Mouse (Mus musculus) retina, postnatal 7 days (tissue): ENCODE measurements around the gene Ntm.

Experiments
- DNase-seq: peaks from one replicate; pipeline ENCODE4 v3.0.0-alpha.2; 2012; ENCODE audit warnings: low read depth, low spot score

Ntm gene

DNA sequence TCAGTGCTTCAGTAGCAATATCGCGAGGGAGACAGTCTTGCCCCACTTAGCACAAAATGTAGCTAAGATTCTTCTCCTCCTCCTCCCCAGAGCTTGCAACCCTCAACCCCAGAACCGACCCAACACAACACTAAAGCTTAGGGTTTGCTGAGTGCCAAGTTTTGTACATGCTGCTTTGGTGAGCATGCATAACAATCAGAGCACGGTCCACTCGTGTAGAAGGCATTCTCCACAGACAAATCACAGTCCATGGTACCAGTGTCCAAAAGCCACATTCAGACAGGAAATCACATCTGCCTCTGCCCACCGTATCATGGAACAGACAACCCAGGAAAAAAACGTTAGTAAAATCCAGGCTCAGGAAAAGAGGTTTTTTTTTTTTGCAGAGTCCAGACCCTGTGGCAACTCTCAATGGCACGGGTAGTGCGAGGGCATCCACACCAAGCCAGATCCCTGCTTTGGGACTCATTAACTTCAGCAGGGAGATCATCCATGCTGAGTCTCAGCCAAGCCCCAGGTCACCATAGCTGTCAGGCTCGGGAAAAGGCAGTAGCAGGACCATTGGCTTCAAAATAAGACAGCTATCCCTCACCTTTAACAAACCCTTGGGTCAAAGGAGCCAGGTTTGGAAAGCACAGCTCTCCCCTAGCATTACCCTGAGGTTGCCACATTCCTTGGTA, 552.1 kb downstream of the Ntm start:
- no peak for DNase-seq

DNA sequence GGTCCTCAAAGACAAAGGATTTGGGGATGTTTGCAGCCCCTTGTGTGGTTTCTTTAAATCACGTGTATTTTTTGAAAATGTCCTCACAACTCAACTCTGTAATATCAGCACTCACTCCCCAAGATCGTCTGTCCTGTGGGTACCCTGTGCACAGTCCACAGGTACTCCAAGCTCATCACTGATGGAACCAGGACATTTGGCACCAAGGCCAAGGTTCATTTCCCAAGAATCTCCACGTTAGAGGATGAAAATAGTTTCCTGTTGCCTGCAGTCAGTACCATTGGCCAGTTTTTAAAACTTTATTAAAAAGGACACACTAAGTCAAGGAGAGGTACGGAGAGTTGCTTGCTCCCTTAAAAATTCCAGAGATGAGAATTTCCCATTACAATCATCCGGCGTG, 552.7 kb downstream of the Ntm start:
- DNase-seq = no peak

DNA sequence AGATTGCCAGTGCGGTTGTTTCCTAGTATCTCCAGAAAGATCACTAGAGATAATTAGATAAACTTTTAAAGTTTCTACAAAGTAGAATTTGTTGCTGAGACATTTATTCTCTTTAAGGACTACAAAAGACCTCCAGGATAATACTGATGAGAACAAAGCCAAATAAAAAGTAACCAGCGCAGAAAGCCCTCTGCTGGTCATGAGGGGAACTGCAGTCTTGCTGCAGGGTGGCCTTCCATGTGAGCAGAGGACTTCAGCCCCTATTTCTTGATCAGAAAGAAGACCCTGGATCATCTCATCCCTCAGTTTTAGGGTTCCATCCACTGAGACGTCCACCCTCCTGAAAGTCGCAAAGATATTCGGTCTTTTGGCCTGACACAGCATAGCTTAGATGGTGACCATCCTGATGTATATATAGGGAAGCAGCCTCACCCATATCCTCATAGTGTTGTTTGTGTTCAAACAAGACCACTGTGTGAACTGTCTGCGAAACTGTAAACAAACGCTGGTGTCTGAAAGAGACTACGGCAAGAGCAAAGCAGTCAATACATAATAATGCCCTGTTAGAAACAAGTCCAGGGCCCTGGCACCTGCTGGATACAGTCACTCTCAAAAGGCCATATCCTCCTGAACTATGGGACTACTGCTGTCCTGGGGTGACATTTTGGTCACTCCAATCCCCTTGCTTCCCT, 553.6 kb downstream of the Ntm start:
- DNase-seq = no peak

DNA sequence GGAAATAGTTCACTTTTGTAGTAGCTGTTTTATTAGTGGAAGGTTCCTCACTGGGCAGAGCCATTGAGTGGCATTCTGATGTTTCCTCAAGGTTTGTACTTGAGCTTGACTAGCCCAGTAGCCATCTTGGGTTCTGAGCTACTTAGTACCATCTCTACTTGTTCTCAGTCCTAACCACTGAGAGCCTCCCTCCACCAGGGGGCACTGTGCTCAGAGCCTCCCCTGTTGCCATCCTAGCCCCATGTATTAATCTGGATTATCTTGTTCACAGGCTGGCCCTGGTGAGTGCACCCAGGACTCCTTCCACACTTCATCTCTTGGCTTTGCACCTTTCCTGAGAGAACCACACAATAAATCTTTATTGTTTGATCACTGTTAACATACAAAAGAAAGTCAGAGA, 555.0 kb downstream of the Ntm start:
- DNase-seq = no peak

DNA sequence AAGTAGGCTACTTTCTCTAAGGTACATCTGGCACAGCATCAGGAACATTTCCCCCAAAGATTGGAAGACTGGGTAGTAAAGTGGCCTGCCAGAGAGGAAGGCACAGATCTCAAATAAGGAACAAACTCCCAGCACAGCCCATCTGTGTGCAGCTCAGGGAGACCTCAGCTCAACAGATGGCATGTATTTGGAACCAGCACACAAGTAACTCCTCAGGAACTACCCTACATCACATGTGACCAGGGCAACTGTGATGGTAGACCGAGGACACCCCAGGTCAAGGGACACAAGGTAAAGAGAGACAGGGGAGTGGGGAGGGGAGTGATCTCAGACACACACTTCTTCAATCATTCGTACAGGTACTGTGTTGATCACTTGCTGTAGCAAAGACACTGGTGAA, 556.0 kb downstream of the Ntm start:
- no peak for DNase-seq

DNA sequence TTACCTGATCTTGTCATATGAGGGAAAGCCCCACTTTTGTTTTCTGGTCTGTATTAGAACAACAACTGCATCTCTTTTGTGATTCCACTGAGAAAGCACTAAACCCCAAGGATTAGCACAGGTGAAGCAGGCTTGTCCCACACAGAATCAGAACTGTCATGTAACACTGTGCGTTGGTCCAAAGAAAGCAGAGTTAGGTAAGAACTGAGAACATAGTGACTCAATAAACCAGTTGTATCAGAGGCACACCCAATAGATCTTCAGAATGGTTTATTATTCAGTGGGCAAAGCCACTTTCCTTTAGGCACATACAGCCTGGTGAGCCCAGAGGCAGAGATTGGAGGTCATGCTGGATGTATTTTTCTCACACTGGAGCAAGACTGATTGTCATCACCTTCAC, 556.9 kb downstream of the Ntm start:
- no peak for DNase-seq

DNA sequence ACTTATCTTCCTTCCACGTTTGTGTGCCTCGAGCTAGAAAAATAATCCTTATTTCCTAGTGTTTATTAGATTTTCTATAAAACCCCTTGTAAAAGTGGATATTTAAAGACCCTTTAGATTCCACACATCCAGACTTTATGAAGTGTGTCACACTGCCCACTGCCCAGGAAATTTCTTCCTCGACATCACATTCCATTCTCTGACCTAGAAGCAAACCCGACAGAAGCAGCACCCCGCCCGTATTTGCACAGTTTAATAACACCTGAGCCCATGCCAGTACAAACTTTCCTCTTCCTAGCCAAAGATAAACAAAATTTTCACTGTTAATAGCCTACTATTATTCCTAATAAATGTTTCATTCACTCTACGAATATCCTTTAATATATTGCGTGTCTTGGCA, 562.8 kb downstream of the Ntm start:
- no peak for DNase-seq

DNA sequence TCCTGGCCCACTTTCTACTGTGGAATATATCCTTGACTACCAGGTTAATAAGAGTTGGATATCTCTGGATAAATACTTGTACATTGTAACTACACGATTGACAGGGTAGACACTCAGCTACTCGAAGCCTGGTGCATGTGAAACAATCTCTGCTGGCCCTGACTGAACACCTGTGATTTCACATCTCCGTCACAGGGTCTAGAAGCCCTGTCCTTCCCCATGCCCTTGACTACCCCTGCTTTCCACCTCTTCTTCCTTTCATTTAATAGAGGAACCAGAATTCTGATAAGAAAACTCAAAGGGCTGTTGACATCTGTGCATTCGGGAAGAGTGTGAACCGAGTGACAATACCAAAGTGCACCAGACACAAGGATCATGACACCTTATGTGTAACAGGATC, 566.8 kb downstream of the Ntm start:
- DNase-seq = no peak

DNA sequence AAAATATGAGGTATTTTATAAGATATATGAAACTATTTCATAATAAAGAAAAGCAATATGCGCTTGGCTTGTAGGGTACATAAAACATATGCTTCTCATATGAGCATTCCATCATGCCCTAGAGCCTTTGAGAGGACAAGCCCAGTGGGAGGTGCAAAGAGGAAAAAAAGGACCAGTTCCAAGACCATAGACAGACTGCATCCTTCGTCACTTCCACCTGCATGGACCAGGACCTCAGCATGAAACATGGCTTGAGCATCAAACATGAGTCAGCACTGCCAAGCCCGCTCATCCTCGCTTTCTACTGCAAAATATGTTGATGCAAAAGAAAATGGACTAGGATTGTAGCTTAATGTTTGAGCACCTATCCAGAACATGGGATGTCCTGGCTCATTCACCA, 569.8 kb downstream of the Ntm start:
- DNase-seq = no peak

DNA sequence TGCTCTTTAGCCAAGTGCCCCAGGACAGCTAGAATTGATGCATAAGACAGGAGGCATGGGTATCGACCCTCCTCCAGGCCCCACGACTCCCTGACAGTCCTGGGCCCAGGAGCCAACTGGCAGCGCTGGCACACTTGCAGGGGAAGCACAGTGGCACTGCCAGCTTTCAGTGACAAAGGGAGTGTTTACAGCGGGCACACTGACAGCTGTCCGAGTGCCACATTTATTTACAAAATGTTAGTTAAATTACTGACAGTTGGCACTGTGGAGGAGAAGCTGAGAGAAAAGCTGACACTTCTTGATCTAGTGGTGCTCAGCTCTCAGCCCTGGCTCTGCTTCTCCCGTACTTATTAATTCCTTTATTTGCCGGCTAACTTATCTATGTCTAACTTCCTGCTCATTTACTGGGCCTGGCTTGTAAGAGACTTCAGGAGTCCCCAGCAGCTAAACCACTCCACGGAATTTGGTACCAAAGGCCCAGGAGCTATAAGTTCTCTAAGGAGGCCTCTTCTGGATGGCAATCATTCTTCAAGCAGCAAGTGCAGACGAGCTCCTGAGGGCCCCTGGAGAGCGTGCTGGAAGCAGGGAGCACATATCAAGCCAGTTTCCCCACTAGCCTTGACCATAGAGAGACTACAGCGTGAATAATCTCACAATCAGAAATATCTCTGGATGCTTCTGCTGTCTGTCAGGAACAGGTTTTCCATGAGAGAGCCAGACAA, 572.0 kb downstream of the Ntm start:
- no peak for DNase-seq

DNA sequence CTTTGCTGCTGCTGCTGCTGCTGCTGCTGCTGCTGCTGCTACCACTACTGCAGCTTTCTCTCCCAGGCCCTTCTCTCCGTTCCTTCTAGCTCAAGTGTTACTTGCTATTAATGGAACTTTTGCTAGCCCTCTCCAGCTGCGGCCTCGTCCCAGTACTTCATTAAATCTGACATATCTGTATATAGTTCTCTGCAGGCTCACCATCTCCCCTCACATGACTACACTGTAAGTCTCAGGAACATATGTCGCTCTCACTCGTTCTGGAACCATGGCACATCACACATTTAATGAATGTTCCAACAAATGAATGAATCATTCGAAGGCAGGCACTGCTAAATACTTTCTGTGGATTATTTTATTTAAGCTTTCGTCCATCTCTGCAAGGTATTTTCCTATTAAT, 573.7 kb downstream of the Ntm start:
- DNase-seq = no peak

DNA sequence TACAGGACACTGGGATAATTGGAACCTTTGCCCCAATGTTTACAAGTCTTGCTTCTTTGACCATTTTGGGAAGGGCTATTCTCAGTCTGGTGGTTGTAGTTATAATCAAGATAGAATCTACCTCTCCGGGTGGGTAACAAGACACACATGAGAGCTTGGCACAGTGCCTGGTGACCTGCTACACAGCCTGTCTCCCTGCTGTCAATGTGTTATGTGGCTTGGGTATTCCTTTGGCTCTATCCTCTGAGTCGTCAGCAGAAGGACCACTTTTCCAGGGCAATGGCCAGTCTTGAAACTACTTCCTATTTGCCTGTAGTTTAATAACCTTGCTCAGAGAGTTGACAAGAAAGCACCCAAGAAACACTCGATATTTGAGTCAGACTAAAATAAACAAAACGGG, 575.8 kb downstream of the Ntm start:
- DNase-seq = no peak

DNA sequence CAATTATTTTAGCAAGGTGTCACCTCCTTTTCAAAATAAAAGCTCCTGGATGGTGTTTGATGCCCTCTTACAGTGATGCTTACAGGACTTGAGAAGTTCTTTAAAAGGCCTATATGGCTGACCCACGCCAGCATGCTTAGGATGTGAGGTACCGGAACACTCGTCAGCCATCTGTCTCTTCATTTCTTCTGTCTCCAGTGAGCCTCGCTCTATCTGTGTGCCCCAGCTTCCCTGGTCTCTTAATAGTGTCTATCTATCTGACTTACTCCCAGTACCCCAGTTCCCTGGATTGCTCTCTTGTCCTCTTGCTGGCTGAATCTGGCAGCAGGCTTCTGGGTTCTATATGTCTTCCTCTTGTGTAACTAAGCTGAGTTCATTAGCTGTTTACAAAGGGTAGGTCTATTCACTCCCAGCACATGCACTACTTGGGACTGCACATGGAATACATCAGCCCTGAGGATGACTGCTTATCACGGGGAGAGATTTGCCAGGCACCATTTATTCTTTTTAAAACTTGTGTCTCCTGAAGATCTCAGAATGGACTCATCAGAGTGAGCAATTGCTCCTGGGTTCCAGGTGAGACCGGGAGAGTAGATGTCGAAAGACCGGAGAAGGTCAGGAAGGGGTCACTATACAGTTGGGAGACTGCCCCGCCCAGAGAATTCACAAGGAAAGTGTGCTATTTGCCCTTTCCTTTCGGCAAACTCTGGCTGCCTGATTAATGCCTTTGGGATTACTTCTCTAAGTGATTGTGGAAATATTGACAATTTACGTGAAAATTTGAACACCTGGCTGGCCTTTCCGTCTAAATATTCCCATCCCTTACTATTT, 585.6 kb downstream of the Ntm start:
- no peak for DNase-seq

DNA sequence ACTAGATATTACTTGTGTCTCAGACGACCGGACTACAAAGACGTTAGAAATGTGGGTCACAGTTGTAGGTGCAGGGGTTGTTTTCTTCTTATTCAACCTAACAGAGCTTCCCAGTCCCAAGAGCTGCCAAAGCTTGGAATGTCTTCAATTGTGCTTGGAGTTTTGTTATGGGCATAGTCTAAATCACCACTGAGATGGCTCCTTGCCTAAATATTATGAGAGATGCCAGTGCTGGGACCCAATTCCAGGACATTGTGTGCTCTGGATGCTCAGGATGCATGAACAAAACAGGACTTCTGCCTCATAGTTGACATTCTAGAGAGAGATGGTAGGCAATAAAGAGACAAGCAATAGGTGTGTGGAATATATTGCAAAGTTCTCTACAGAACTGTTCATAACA, 591.6 kb downstream of the Ntm start:
- DNase-seq = no peak

DNA sequence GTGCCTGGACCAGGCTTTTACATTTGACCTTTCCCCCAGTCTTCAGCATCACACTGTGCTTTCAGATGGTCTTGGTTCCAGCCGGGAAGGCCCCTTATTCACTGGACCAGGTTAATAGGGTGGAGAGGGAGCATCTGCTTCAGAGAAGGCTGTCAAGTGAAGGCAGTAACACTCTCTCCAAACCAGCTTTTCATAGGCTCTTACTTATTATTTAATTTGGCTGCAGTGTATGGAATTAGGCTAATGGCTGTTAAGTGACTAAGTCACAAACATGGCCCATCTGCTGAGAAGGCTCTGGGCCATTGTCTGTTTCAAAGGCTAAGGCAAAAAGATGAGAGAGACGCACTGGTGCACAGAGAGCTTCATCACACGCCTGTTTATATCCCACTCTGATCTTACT, 593.3 kb downstream of the Ntm start:
- DNase-seq = no peak

DNA sequence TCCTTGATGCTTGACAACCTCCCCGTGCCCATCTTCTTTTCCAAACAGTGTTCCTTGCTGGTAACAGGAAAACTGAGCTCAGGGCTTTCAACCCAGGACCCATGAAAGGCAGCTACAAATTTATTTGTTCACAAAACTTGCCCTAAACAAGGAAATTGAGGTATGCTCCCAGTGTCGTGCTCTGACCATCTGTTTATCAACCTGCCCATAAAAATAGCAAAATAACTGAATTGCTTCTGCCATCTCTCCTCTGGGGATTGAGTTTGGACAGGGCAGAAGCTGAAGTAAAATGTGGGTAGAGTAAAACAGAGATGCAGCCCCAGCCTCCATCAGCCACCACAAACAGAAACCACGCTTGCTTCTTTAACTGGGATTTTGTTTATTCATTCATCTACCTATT, 594.6 kb downstream of the Ntm start:
- no peak for DNase-seq

DNA sequence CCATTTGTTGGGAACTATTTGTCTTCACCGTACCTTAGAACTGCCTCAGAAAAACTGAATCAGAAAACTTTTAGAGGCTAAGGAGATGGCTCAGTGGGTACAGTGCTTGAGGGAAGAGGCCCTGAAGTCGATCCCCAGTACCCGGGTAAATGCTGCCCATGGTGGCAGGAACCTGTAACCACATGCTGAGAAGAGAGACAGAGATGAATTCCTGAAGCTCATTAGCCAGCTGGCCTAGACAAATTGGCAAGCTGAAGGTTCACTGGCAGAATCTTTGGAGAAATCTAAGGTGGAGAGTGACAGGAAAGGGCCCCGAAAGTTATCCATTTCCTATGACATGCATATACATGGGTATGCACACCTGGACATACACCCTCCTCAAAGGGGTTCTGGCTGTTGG, 605.1 kb downstream of the Ntm start:
- DNase-seq = no peak

DNA sequence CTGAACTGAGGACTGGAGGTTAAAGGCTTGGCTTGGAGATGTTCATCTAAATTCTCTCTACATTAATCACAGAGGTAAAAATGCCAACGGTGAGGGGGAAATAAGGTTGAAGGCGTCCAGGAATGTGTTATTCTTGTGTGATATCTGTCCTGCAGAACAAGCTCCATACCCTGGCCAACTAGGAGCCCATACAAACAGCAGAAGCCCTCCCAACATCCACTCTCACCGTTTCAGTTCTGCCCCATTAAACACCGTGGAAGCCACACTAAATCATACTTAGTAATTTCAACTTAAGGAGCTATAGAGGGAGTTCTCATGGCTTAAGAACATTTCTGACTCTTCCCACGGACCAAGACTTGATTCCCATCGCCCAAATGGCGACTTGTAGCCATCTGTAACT, 620.6 kb downstream of the Ntm start:
- DNase-seq = no peak

DNA sequence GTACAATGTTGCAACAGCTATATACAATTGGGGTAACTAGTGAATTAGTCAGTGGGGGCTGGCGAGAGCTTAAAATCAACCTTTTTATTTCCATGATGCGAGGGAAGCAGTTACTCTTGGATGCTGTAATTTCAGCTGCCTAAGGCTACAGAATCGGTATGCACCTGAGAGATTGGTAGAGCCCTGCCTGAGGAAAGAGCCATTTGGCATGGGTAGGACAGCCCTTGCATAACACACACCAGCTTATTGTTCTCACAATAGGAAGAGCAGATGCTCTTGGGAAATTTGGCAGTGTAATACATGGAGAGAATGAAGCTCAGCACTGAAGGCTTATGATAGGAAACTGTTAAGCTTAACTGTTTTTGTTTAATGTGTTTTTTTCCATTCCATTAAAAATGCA, 621.6 kb downstream of the Ntm start:
- DNase-seq = no peak

DNA sequence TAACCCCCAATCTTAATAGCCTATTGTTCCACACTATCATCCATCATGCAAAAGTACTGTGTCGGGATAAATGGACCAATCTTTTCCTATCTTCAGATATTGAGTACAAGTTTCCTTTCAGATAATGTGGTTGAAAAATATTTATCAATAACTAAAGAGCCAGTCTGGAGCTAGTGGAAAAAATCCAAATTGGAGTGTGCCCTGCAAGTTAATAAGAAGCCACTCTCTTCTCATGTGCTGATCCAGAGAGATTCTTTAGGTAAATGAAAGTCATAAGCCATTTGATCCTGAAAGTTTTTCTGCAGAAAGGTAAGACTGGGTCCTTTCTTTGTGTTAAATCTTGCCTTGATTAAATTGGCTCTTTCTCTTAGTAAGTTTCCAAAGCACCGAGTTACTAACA, 627.3 kb downstream of the Ntm start:
- DNase-seq = no peak

DNA sequence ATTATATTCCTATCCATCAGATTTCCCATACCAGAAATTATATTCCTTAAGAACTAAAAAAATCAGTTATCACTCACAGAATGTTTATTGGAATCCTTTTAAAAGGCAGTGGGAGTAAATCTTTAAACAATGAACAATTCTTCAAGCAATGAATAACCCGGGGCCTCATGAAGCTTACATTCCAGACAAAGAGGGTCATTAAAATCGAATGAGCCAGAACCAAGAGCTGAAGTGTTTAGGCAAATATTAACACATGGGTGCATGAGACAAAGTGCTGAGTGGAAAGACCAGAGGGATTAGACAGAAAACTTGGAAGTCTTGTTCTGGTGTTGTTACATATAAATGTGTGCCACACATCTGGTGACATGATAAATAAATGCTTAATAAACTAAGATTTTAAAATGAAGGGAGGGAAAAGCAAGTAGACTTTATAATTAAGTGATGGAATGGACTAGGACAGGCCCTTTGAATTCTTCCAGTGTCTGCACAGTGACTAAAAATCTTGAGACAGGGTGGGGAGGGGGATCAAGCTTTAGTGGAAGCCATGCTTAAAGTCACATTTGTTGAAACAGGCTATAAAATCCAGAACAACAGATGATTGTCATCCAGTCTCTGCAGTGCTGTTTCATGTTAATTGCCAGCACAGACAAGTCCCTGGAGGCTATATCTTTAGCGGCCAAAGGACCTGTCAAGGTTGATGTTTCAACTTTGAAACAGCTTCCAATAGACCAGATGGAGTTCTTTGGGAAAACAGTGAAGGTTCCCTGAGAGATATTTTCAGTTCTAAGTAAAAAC, 630.4 kb downstream of the Ntm start:
- DNase-seq = no peak
